Mouse (Mus musculus) T-helper 1 cell (primary cell): ENCODE results near the gene Gpr176.

ENCODE experiments used
- in situ Hi-C: fragments of 300-600 bp; cut with MboI, MseI; formaldehyde crosslinking; loops from one replicate; pipeline ENCODE4 v1.15.1; 2025; ENCODE audit warnings: high pct_unique_total_duplicates

Gpr176 gene

DNA sequence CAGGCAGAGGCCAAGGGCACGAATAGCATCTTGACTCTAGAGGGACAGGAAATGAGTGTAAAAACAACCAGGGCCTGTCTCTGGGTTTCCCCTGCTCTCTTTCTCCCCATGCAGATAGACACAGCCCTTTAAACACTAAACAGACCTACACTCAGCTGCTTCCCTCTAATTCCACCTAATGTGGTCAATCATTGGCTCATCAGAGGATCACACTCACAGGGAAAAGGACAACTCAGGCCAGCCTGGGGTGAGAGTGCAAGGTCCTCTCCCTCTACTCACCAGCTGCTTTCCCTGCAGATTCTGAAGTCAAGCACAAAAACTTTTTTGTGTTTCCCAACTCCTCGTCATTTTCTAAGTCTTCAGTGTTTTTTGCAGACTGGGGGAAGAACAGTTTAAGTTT, 125.2 kb downstream of the Gpr176 start:
- in situ Hi-C loops: no loop called here

DNA sequence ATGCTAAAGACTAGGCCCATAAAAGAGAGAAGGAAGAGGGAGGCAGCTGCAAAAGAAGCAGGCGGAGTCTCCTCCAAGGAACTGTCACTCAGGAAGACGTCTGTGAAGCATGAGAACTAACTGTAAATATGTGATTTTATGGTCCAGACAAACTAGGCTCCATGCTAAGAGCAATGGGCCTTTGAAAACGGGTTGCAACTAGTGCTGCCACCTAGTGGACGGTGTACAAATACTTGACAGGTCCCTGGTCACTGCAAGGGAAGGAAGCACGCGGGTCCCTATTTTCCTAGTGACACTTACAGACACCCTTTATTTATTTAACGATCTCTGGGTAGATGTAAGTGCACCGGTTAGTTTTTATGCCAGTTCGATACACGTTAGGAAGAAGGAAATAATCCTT, 127.3 kb downstream of the Gpr176 start:
- in situ Hi-C loops: no loop called here

- in situ Hi-C loops: no loop called here
Measured at GRCm38 (mm10) chr2:118236196-118236595, 137.0 kb downstream of the Gpr176 start.

DNA sequence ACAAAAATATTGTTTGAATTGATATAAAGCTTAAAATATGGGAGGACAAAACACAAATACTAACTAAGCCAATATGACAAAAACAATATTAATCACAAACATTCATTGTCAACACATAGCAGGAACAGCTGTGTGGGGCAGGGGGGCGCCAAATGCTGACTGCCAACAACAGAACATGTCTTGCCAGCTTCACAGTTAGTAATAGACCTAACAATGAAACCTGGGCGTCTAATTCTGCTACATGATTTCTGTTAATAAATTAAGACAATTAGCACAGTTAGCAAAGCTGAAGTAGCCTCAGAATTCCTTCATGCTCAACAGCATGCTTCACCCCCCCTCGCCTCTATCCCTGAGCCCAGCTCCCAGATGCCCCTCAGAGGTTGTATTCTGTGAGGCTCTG, 137.6 kb downstream of the Gpr176 start:
- in situ Hi-C loops: no loop called here

DNA sequence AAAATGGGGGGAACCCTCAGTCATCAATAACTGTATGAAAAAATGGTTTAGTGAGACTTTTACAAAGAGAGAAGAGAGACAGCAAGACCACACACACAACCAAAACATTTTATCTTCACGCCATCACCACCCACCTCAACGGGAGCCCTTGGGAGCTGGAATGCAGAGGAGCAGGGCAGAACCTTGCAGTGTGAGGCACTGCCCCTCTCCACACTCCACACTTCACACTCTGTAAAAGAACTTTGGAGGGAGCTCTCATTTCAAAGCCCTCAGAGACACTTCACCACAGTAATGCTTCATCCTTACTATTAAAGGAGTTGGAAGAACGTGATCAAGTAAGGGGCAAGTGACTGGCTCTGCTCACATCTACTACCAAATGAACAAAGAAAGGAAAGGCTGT, 142.7 kb downstream of the Gpr176 start:
- in situ Hi-C loops: no loop called here

DNA sequence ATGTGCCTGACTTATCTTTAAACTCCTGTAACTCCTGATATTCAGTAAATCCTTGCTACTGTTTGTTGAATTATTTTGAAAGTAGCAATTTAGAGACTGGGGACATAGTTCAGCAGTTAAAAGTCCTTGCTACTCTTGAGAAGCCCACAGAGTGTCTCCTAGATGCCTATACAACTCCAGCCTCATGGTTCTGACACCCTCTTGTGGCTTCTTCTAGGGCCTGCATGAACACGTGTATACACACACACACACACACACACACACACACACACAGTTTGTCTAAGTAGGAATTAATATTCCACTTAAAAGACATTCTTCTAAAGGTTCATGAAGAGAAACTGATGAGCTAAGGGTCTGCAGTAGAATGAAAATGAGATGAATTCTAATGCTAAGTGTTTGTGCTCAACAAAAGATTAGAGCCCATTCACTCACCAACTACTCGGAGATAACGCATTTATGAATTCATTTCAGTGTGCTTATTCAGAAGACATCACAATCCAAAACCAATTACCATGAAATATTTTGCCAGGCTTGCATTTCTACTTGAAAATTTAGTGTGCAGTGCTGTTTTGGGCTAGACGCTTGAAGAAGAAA, 144.6 kb downstream of the Gpr176 start:
- in situ Hi-C loops: no loop called here
